Mouse (Mus musculus): ENCODE results near the gene Ndufs8. TPM values are rescaled to one million over a fixed set of nuclear protein-coding genes. Genes with fewer than 3 reads are reported as not detected.

Gene Ndufs8
- 133 and 144 TPM in 2 replicates for polyA plus RNA-seq (2012)

GRCm38 (mm10) chr19:3912337-3913204 is at the start of gene Ndufs8:
TSS of gene Ndufs8 (minus strand) at chr19:3912774.

DNA sequence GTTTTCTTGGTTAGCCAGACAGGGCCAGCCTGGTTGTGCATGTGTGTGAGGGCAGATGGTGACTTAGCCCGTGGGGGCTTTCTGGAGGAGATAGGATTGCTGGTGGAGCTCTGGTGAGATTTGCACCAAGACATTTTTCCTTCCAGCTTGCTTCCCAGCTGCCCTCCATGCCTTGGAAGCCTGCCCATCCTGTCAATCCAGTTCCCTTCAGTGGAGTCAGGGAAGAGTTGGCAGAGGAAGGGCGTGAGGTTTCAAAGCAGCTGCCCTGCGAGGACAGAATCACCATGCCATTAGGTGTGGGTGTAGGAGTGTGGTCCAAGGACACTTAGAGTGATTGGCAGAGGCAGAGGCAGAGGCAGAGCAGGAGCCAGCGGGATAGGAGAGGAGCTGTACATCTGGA is 45.9 kb upstream of the Ndufs8 start, which contains the start of gene Aldh3b3:
Gene Aldh3b3, plus strand, starts transcription at position 176 of the 400 bp plus-strand sequence.

GRCm38 (mm10) chr19:3935032-3935895 is 22.7 kb upstream of the Ndufs8 start, which contains the start of gene Unc93b1:
TSS of gene Unc93b1 (plus strand) at chr19:3935186.

GRCm38 (mm10) chr19:3929211-3929941 is 16.8 kb upstream of the Ndufs8 start, which contains the start of gene Aldh3b1:
TSS of gene Aldh3b1 (minus strand) at chr19:3929808.

DNA sequence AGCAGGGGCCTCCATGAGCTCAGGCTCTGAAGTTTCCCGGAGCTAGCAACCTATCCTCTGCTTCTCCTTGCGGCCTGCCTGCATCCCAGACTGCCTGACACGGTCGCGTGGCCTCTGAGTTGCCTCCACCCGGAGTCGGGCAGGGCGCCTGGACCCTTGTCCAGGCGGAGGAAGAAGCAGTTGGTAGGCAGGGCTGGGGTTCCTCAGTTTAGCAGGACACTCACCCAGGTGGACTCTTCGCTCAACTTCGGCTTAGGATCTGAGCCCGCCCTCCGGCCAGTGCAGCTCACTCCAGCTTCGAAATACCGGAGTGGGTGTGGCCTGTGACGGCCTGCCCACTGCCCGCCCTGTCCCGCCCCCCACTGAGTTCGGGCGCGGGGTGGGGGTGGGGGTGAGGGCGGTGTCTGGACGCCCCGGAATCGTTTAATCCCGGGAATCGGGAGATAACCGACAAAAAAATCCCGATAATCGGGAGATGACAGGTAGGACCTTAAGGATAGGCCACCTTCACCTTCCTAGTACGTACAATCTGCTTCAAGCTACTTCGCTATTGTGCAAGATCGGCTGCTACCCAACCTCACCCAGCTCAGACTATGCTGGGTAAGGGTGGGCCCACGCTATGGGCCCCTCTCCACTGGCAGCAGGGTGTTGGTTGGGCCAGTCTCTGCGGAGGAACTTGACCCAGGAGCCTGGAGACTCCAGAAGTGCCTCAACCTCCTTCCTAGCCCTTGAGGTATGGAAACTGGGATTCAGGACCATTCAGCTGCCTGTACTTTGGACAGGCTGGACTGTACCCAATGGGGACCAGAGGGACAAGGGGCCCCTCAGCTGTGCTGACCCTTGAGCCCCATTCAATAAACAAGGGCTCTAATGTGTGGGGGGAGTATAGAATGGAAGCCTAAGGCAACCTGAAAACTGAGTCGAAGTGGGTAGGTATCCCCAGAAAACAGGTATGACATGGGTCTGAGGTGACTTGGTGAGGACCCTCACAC is 5.5 kb downstream of the Ndufs8 start, which contains the start of gene Tcirg1:
Gene Tcirg1, minus strand, starts transcription at position 339 of the 992 bp plus-strand sequence.

Other genes starting within 250 kb of the Ndufs8 start
- gene Lrp5, start 226.2 kb downstream of the Ndufs8 start, polyA plus RNA-seq (2012) = 73.8 and 74.3 TPM in 2 replicates
- gene 1810055G02Rik, start 204.5 kb downstream of the Ndufs8 start, polyA plus RNA-seq (2012) = 11.5 and 12.4 TPM in 2 replicates
- gene Kmt5b, start 145.4 kb downstream of the Ndufs8 start, polyA plus RNA-seq (2012) = 8.5 and 15.4 TPM in 2 replicates
- 25.3 and 29.5 TPM in 2 replicates for gene Chka, start 61.0 kb downstream of the Ndufs8 start, polyA plus RNA-seq (2012)
- gene Tcirg1, start 5.6 kb downstream of the Ndufs8 start, polyA plus RNA-seq (2012) = 247 and 284 TPM in 2 replicates
- 5.0 and 8.2 TPM in 2 replicates for gene Aldh3b1, start 17.0 kb upstream of the Ndufs8 start, polyA plus RNA-seq (2012)
- 182 and 302 TPM in 2 replicates for gene Unc93b1, start 22.4 kb upstream of the Ndufs8 start, polyA plus RNA-seq (2012)
- 0.06 and 0.10 TPM in 2 replicates for gene Aldh3b3, start 45.9 kb upstream of the Ndufs8 start, polyA plus RNA-seq (2012)
- 0.24 TPM in 1 of 2 replicates, not detected in the other for gene Aldh3b2, start 59.6 kb upstream of the Ndufs8 start, polyA plus RNA-seq (2012)
- gene Acy3, start 73.8 kb upstream of the Ndufs8 start, polyA plus RNA-seq (2012) = 7.7 and 8.3 TPM in 2 replicates
- not detected in 2 replicates for gene Tbx10, start 80.0 kb upstream of the Ndufs8 start, polyA plus RNA-seq (2012)
- 14.7 and 18.3 TPM in 2 replicates for gene Nudt8, start 87.8 kb upstream of the Ndufs8 start, polyA plus RNA-seq (2012)
- gene Gm49405, start 87.9 kb upstream of the Ndufs8 start, polyA plus RNA-seq (2012) = 4.1 and 6.3 TPM in 2 replicates
- gene Doc2g, start 90.5 kb upstream of the Ndufs8 start, polyA plus RNA-seq (2012) = 10.4 and 16.4 TPM in 2 replicates
- gene Ndufv1, start 100.0 kb upstream of the Ndufs8 start, polyA plus RNA-seq (2012) = 247 and 250 TPM in 2 replicates
- 122 and 136 TPM in 2 replicates for gene Gstp1, start 125.2 kb upstream of the Ndufs8 start, polyA plus RNA-seq (2012)
- 1.7 TPM in 1 of 2 replicates, not detected in the other for gene Gstp2, start 133.2 kb upstream of the Ndufs8 start, polyA plus RNA-seq (2012)
- gene Gstp3, start 146.8 kb upstream of the Ndufs8 start, polyA plus RNA-seq (2012) = 0.79 and 1.2 TPM in 2 replicates
- gene Cabp2, start 168.8 kb upstream of the Ndufs8 start, polyA plus RNA-seq (2012) = not detected in 2 replicates
- 126 and 175 TPM in 2 replicates for gene Cdk2ap2, start 184.4 kb upstream of the Ndufs8 start, polyA plus RNA-seq (2012)
- 67.2 and 92.9 TPM in 2 replicates for gene Pitpnm1, start 187.2 kb upstream of the Ndufs8 start, polyA plus RNA-seq (2012)
- 114 and 132 TPM in 2 replicates for gene Aip, start 213.1 kb upstream of the Ndufs8 start, polyA plus RNA-seq (2012)
- gene Gpr152, start 227.0 kb upstream of the Ndufs8 start, polyA plus RNA-seq (2012) = 0.03 TPM in 1 of 2 replicates, not detected in the other
- gene Cabp4, start 231.3 kb upstream of the Ndufs8 start, polyA plus RNA-seq (2012) = 0.14 and 0.15 TPM in 2 replicates
- gene Coro1b, start 235.8 kb upstream of the Ndufs8 start, polyA plus RNA-seq (2012) = 166 and 202 TPM in 2 replicates
- 508 and 717 TPM in 2 replicates for gene Ptprcap, start 240.8 kb upstream of the Ndufs8 start, polyA plus RNA-seq (2012)